10 mouse cellular contexts compared by ENCODE assay signal in the genomic region with DNA sequence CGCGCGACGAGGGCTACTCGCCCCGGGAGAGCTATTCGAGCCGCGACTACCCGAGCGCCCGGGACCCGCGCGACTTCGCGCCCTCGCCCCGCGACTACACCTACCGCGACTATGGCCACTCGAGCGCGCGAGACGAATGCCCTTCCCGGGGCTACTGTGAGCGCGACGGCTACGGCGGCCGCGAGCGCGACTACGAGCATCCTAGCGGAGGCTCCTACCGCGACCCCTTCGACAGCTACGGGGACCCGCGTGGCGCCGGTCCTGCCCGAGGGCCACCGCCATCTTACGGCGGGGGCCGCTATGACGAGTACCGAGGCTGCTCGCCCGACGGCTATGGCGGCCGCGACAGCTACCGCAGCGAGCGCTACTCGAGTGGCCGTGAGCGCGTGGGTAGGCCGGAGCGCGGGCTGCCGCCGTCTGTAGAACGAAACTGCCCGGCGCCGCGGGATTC. TPM values are rescaled to one million over a fixed set of nuclear protein-coding genes. Genes with fewer than 3 reads are reported as not detected.
A peak's percentile ranks its signal among the peaks of the same experiment; 100 is the strongest.
DNase-seq lines count a peak whose midpoint lies in the region; ATAC-seq and TF ChIP-seq lines count a peak whose summit lies in the region.
"Had no signal": no experiment of that assay in that cellular context is flagged by ENCODE, and none has a peak within 500 bp of the region (broad histone marks: within the 10 kb centered on the region; RNA-seq: fewer than 3 reads in every experiment).

No protein-coding gene starts in this region.

- ATAC-seq in hindbrain, embryonic 16.5 days = peak; percentile 37; the same call in 1 of the 2 replicates
- ATAC-seq in midbrain, embryonic 12.5 days (ENCODE audit: low FRiP score, low read depth) = peak; percentile 63

- H3K9ac ChIP-seq in hindbrain, embryonic 16.5 days (ENCODE audit: low read depth, low read length) = no peak overlapping the region
- H3K9ac ChIP-seq in midbrain, embryonic 12.5 days (replicated peaks) = no peak overlapping the region

- DNase-seq in cerebellum, postnatal 10 days = peak; percentile 10 to 11
- no peak for DNase-seq in cerebellum, adult 2 months
- peak; percentile 9 for DNase-seq in embryo, embryonic 9.5 days (ENCODE audit: extremely low spot score)
- no peak for DNase-seq in left cerebral cortex, adult 11 months (ENCODE audit: low spot score)
- DNase-seq in layer of hippocampus, postnatal 36 days = no peak
- no peak for DNase-seq in layer of hippocampus, adult 11-12 months (ENCODE audit: low spot score)

- WGBS in cerebellum, adult 2 months = 24% methylated on average over 77 of the region's 77 CpGs
- 22% methylated on average over 77 of the region's 77 CpGs for WGBS in hindbrain, embryonic 16.5 days
- 23% methylated on average over 59 of the region's 77 CpGs for WGBS in midbrain, embryonic 12.5 days

- peaks cover 4% of the 10 kb centered on the region; the same call in 1 of the 2 replicates for H3K27me3 ChIP-seq in cerebellum, adult 2 months (ENCODE audit: control insufficient read depth, insufficient read depth, low read length)
- peaks cover 30% of the 10 kb centered on the region for H3K27me3 ChIP-seq in hindbrain, embryonic 16.5 days (replicated peaks; ENCODE audit: control insufficient read depth, insufficient read depth, low read length)
- H3K27me3 ChIP-seq in midbrain, embryonic 12.5 days = peaks cover 26% of the 10 kb centered on the region

- H3K4me3 ChIP-seq in cerebellum, adult 2 months (replicated peaks; ENCODE audit: insufficient read depth, low read depth, low read length) = no peak overlapping the region
- peak overlapping the region; percentile 28 for H3K4me3 ChIP-seq in hindbrain, embryonic 16.5 days (ENCODE audit: low read length)
- peak overlapping the region; percentile 29 for H3K4me3 ChIP-seq in midbrain, embryonic 12.5 days

- no peak for TF ChIP-seq CTCF in cerebellum, adult 2 months (IDR thresholded peaks at IDR 0.05; ENCODE audit: borderline replicate concordance, insufficient read depth, low read depth, low read length)

- H3K36me3 ChIP-seq in hindbrain, embryonic 16.5 days (ENCODE audit: control insufficient read depth, insufficient read depth, low read length) = no peaks in the 10 kb centered on the region
- H3K36me3 ChIP-seq in midbrain, embryonic 12.5 days = no peaks in the 10 kb centered on the region

- no peak for TF ChIP-seq POLR2A in cerebellum, adult 2 months (IDR thresholded peaks at IDR 0.05; ENCODE audit: borderline replicate concordance, insufficient read depth, low read length)

- H3K4me1 ChIP-seq in cerebellum, adult 2 months (ENCODE audit: control insufficient read depth, insufficient read depth, low read length) = no peaks in the 10 kb centered on the region
- H3K4me1 ChIP-seq in hindbrain, embryonic 16.5 days (ENCODE audit: control insufficient read depth, insufficient read depth, low read depth, low read length) = no peaks in the 10 kb centered on the region
- no peaks in the 10 kb centered on the region for H3K4me1 ChIP-seq in midbrain, embryonic 12.5 days

- H3K27ac ChIP-seq in cerebellum, adult 2 months (ENCODE audit: insufficient read depth, low read length) = no peak overlapping the region
- H3K27ac ChIP-seq in hindbrain, embryonic 16.5 days (ENCODE audit: low read depth, low read length) = no peak overlapping the region
- H3K27ac ChIP-seq in midbrain, embryonic 12.5 days (replicated peaks) = no peak overlapping the region

- peaks cover 16% of the 10 kb centered on the region for H3K9me3 ChIP-seq in hindbrain, embryonic 16.5 days (ENCODE audit: control insufficient read depth, low read length)
- peaks cover 19% of the 10 kb centered on the region for H3K9me3 ChIP-seq in midbrain, embryonic 12.5 days

- peak overlapping the region; percentile 31 for H3K4me2 ChIP-seq in hindbrain, embryonic 16.5 days (ENCODE audit: low read length)
- peak overlapping the region; percentile 26 for H3K4me2 ChIP-seq in midbrain, embryonic 12.5 days (replicated peaks)

RNA-seq across cellular contexts. Expression of a gene that starts 0.9 kb away (rescaled TPM):
- not detected in 2 replicates for polyA plus RNA-seq in cerebellum, adult 2 months (2012; rRNA removed)
- polyA plus RNA-seq in hindbrain, embryonic 16.5 days (2015; fragmentation: Nextera tagmentation; extraction: Ambion mirVana) = not detected in 2 replicates
- not detected in 2 replicates for polyA plus RNA-seq in midbrain, embryonic 12.5 days (2016; fragmentation: Nextera tagmentation; extraction: Ambion mirVana)
- not detected for total RNA-seq in layer of hippocampus, postnatal 36 days (2021)
- total RNA-seq: common myeloid progenitor, adult 5-6 weeks had no signal
- polyA plus RNA-seq: C2C12 had no signal

RNA-seq across cellular contexts. Expression of a gene that starts 43.4 kb away (rescaled TPM):
- polyA plus RNA-seq in cerebellum, adult 2 months (2012; rRNA removed) = not detected in 2 replicates
- polyA plus RNA-seq in hindbrain, embryonic 16.5 days (2015; fragmentation: Nextera tagmentation; extraction: Ambion mirVana) = not detected in 2 replicates
- not detected in 2 replicates for polyA plus RNA-seq in midbrain, embryonic 12.5 days (2016; fragmentation: Nextera tagmentation; extraction: Ambion mirVana)
- not detected for total RNA-seq in layer of hippocampus, postnatal 36 days (2021)
- total RNA-seq: common myeloid progenitor, adult 5-6 weeks had no signal
- polyA plus RNA-seq: C2C12 had no signal

Comparison
In these comparisons a context has a peak if more than half of its experiments do, and no peak if none do; other contexts are left out.
1. DNase-seq: peak in cerebellum, postnatal 10 days (2 of 2) and embryo, embryonic 9.5 days (single experiment); none in cerebellum, adult 2 months (0 of 2), left cerebral cortex, adult 11 months (single experiment), layer of hippocampus, postnatal 36 days (0 of 2) and layer of hippocampus, adult 11-12 months (single experiment).